Mouse (Mus musculus): ENCODE data around the gene Hivep3. TPM values are rescaled to one million over a fixed set of nuclear protein-coding genes. Genes with fewer than 3 reads are reported as not detected.

Hivep3 gene
- total RNA-seq, 4 experiments from 2014 or later, result 44.8 to 49.2 (median 47.6) TPM

DNA sequence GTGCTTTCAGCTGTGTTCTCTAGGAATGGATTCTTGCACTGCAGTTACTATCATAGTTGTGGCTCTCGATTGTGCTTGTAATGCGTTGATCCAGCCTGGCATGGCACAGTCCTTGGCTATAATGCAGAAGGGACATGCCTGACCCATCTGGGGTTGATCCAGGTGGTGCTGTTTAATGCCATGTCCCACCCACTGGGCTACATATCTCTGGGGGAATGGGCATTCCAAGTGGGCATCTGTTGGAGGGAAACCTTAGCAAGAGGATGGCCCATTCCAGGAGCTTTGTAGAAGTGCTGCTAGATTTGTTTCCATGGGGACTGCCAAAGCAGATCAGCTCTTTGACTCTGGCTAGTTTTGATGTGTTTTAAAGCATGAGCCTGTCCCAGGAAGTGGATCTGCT, 137.9 kb downstream of the Hivep3 start:
- DNase-seq (ENCODE audit: low spot score in 2 of 2), result no peak

DNA sequence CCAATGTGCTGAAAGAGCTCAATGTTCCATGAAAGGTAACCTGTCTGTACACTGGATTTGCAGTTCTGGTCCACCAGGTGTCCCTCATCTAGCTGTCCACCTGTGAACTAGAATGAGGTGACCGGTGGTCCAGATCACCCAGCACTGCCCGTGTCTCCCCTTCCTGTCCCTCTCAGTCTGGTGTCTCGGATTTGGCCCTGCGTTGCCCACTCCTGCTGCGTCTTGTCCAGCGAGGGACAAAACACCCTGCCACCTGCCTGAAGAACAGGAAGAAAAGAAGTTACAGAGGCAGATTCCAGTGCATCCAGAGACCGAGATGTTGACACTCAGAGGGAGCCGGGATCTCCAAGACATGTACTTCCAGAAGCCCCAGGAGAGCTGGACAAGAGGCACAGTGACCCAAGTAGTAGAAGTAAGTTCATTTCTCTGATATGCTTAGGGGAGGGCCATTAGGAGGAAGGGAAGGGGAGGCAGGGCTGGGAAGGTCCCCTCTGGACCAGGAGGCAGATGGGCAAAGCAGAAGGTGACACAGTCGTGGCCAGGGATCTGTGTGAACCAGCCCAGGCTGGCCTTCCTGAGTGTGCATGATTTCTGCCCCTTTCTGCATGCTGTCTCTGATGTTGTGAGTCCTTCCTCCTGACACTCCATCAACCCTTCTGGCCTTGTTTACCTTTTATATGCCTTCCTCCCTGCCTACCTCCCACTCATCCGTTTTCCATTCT, 138.4 kb downstream of the Hivep3 start:
- DNase-seq (ENCODE audit: low spot score in 2 of 2), result no peak

DNA sequence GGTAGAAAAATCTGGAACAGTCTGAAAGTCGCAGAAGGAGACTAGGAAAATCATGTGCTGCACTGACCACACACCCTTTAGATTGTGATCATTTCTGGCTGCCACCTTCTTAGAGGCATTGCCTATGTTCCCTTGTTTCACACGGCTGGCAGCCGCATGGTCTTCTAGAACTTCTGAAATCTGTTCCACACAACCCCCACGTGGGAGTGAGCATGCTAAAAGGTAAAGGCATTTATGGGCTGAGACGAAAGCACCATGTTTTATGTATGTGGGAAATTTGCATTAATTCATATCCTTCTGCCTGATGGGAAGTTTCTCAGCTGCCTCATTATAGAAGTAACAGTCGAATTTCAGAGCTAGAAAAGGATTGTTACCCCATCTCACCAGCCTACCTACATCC, 140.4 kb downstream of the Hivep3 start:
- peak in 1 of 2 experiments; percentile 65 for DNase-seq (ENCODE audit: low spot score in 2 of 2)

DNA sequence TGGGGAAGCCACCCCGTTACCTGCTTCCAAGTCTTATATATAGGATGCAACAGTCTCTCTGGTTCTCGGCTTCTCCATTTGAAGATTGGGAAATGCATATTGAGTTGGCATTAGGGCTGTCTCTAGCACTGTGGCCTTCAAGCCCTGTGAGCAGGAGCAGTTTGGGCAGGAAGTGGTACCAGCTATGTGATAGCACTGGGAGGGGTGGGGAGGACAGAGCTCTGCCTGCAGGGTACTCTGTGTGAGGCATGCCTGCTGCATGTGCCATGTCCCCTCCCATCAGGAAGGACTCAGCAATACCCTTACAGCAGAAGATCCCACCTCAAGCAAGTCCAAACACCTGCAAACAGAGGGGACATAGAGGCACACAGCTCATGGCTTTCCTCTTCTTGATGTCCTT, 142.0 kb downstream of the Hivep3 start:
- DNase-seq (ENCODE audit: low spot score in 2 of 2), result no peak

DNA sequence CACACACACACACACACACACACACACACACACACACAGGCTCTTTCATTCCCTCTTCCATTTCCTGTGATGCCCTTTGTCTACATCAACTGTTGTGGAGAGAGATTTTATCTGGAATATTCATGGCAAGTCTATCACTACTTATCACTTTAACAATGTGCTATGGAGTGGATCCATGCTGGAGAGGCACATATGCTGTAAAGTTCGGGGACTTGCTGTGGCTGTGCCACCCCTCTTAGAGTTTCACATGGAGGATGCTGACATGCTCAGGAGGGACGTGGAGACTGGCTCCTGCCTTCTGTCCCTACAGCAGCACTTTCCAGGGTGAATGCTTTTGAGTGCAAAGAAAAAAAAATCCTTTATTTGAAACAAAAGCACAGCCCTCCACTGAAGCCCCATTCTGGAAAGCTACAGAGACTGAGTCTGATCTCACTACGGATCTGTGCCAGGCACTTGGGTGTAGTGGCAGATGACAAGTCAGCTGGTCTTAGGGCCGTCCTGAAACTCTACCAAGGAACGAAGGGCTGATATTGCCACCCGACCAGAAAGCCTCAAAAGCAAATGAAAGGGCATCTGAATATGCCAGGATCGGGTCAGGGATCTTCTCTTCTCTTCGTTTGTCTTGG, 143.1 kb downstream of the Hivep3 start:
- no peak for DNase-seq (ENCODE audit: low spot score in 2 of 2)

DNA sequence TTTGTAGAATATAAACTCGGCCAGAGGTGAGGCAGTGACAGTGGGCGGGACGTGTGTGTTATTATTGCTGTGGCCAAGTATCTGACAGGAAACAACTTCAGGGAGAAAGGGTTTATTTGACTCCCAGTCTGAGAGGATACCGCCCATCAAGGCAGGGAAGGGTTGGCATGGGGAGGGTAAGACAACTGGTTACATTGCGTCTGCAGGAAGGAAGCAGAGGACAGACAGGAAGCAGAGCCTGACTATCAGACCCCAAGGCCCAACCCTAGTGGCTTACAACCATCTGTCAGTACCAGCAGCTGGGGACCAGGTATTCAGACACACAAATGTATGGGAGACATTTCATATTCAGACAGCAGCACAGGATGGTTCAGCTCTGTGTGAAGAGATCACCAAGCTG, 144.6 kb downstream of the Hivep3 start:
- DNase-seq (ENCODE audit: low spot score in 2 of 2), result no peak

DNA sequence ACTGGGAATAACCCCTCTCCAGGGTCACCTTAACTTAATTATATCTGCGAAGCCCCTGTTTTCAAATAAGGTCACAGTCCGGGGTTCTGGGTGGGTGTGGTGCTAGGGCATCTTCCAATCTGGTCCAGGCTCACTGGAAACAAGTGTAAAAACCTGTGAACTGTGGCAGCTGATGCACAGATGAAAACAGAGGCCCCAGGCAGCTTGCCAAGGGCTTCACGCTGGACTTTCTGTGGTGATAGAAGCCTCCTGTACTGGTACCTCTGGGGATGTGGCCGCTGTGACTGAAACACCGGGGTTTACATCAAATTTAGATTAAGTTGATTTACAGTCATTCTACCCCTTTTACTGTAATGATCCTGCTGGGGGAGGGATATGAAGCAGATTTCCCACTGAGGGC, 146.1 kb downstream of the Hivep3 start:
- no peak for DNase-seq (ENCODE audit: low spot score in 2 of 2)

DNA sequence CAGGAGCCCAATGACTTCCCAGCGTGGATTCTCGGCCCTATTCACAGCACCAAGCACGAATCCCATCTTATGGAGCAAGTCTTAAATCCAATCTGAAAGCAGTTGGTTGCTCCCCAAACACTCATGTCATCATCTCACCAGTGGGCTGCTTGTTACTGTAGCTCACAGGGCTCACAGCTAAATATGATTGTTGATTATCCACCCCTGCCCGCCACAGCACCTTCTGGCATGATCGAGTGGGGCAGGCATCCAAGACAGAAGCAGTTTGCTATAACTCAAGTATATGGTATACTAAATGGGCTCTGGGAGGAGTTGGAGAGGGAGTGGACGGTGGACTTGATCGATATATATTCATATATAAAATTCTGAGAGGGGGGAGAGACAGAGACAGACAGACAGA, 146.7 kb downstream of the Hivep3 start:
- peak in 1 of 2 experiments; percentile 72 for DNase-seq (ENCODE audit: low spot score in 2 of 2)

DNA sequence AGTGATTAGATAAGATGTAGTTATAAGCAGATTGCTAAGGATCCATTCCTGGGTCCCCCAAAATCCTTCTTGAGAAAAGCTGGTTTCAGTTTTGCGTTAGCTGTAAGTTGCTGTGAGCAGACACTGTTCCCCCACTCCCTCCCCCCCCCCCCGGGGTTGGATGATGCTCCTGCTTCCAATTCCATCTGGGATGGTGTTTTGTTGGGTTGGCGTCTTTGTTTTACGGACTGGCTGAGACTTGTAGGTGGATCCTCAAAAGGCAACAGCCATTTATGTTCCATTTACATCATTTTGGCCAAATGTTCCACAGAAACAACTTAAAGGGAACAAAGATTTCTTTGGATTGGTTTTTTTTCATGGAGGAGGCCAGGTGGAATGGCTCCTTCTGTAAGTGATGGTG, 147.7 kb downstream of the Hivep3 start:
- DNase-seq (ENCODE audit: low spot score in 2 of 2), result peak in 1 of 2 experiments; percentile 65

DNA sequence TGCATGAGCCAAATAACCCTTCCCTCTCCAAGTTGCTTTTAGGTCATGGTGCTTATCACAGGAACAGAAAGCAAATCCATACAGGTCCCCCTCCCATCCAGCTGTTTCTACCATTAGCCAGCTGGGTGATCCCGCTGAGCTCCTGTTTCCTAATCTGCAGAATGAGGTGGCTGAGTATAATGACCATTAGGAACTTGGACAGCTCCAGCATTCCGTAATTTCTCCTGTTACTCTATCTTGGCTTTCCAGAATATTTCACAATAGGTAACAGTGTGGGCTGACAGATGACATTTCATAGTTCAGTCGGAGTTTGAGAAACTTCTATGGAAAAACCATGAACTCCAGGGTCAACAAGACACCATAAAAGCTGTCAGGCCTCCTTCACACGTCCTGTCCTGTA, 148.8 kb downstream of the Hivep3 start:
- DNase-seq (ENCODE audit: low spot score in 2 of 2), result no peak

DNA sequence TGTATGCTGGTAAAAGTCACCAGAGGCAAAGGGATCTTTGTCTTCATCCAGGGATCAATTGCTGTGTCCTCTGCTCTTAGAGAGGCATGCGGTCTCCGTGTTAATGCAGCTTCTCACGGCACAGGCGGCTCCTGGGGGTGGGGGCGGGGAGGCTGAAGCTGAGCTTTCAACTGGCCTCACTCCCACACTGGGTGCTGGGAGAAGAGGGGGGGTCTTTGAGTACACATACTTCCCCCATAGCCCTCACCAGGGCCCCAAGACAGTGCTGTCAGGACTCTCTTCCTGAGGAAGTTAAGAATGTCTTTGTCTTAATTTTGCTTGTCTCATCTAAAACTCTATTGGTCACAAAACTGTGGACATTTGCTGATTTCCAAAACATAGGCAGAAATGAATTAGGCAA, 149.2 kb downstream of the Hivep3 start:
- no peak for DNase-seq (ENCODE audit: low spot score in 2 of 2)

DNA sequence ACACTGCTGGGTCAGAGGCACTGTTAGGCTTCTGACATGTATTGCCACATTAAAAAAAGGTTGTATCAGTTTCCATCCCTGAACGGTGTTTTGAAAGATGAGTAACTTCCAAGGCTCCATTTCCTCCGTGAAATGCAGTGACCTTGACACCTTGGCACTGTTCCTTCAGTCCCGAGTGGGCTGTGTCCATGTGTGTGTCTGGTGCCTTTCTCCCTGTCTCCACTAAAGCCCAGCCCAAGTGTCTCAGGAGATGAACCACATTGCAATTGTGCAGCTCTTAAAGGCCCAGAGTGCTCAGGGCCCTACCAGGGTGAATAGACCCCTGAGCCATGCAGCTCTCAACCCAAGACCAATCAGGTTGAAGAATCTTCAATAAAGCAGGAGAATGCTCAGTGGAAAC, 153.0 kb downstream of the Hivep3 start:
- no peak for DNase-seq (ENCODE audit: low spot score in 2 of 2)

DNA sequence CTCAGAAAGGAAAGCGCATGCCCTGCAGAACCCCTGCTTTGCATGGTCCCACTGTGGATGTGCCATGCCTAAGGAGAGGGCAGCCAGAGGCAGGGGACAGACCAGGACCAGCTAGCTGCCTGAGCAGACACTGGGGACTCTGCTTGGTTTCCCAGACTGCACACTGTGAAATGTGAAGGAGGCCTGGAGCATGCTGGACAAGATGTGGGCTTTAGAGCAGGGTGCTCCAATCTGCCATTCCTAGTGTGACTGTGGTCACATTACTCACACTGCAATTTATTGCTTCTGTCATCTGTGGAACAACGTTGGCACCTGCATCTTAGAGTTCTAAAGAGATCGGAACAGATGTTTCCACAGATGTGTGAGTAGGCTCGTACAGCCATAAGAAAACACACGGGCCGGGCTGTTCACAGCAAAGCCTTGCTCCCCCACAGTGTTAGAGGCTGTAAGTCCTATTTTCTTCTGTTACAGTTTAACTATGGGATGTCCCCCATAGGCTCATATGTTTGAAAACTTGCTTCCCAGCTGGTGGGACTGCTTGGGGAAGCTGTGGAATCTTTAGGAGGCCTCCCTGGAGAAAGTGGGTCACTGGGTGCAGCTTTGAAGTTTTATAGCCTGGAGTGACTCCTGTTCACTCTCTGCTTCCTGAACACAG, 154.1 kb downstream of the Hivep3 start:
- no peak for DNase-seq (ENCODE audit: low spot score in 2 of 2)

DNA sequence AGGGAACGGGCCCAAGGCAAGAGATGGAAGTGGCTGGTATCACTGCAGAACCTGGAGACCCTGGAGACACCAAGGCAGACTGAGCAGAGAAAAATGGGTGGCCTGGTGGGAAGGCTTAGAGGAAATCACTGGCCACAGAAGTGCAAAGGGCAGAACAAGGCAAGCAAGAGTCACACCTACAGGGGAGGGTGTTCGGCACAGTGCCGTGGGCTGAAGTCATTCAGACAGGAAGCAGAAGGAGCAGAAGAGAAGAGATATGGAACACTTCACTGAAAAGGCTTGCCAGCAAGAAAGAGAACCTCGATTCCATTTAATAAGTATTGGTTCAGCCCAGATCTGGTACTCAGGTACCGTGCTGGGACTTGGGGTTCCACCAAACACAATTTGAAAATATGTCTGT, 156.2 kb downstream of the Hivep3 start:
- no peak for DNase-seq (ENCODE audit: low spot score in 2 of 2)

DNA sequence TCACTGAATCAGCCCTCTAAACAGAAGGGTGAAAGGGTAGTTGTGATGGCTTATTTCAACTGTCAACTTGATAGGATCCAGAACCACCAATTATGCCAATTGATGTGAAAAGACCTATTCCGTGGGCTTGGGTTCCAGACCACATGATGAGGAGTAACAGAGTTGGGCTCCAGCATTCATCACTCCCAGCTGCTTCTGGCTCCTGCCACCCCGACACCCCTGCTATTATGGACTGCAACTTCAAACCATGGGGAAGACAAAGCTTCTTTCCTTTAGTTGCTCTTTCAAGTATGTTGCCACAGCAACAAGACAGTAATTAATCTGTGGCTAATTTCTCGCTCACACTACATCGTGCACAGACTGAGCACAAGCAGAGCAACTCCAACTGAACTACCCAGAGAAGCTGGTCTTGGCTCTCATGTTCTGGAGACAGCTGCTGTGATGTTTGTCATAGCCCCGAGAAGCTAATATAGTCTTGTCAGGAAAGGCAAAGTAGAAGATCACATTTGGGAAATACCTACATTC, 159.7 kb downstream of the Hivep3 start:
- DNase-seq (ENCODE audit: low spot score in 2 of 2), result no peak

DNA sequence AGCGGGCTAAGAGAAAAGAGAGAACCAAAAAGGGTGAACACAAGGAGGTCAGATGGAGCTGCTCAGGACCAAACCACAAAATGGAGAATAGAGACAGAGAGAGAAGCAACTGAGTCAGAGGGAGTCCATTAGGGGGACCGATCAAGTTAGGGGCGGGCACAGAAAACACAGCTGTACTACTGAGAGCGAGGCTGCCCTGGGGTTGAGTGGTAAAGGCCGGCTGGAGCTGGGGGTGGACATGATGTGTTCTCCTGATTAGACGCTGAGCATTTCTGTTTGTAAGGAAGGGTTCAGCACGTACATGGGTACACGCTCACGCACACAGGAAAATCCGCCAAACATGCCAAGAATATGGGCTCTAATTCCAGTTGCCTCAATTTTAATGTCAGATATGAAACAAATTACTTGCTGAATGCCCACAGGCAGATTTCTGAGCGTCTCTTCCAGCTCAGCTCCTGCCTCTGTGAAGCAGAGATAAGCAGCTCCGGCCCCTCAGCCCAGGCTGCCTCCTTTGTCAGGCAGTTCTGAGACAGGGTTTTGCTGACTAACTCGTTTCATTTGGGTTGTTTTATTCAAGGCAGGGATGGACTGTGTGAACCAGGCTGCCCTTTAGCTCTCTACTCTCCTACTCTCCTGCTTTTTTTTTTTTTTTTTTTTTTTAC, 161.3 kb downstream of the Hivep3 start:
- DNase-seq (ENCODE audit: low spot score in 2 of 2), result no peak

DNA sequence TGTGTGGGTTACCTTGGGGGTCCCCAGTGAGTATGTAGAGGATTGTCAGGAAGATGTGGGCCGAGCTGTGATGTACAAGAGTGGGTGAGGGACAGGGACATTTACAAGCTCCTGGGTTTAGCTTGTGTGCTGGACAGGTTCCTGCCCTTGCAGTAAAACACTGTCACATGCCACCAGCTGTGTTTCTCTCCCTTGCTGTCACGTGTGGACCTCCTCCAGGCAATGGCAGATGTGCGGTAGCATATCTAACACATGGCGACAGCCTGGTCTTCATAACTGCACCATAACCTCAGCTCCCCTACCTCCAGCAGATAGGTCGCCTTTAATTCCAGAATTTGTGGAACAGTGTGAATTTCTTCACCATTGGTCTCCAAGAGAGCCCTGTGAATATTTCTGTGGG, 161.9 kb downstream of the Hivep3 start:
- DNase-seq (ENCODE audit: low spot score in 2 of 2), result no peak

DNA sequence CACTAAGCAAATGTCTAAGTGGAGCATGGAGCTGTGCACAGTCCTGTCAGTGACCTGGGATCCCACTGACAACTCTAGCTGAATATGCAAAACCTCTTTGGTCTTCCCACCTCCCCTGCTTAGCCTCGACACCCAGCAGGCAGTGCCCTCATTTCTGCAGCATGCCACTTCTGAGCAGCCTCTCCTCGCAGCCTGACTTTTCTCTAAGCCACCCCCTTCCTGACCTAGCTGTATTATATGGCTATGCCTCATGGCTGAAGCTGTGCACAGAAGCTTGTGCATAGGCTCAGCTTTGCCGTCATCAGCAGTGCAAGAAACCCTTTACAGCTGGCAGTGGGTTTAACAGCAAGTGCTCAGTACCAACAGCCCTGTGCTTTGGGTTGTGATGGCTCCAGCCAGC, 163.0 kb downstream of the Hivep3 start:
- DNase-seq (ENCODE audit: low spot score in 2 of 2), result no peak

DNA sequence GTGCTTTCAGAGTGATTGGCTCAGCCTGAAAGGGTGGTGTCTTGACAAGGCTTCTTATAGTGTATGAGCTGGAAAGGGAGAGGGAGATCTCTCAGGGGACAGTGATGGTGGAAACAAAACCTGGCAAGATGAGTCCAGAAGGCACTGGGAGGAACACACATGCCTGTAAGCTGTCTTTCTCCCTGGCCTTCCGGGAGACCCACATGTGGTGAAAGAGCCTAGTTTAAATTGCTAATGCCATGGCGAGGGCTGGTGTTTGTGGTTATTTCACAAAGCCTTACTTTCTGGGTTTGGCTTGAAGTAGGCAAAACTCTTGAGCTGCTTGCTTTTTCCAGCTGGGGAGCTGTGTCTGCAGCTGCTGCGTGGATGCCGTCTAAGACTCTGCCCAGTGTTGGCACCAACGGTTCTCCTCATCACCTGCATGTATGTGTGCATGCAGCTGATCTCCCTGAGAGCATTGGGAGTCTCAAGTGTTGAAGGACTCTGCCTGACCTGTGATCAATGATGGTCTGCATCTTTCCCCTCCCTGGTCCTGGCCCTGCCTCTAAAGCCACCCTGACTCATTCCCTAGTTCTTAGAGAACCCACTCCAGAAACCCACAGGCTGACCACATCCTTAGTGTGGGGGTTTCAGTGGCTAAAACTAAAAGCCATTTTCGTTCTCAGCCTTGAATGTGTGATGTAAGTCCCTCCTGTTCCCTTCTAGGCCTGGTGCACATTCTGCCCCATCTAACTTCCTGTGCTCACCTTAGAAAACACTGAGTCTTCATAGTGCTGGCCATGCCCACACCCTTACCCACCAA, 163.7 kb downstream of the Hivep3 start:
- no peak for DNase-seq (ENCODE audit: low spot score in 2 of 2)

DNA sequence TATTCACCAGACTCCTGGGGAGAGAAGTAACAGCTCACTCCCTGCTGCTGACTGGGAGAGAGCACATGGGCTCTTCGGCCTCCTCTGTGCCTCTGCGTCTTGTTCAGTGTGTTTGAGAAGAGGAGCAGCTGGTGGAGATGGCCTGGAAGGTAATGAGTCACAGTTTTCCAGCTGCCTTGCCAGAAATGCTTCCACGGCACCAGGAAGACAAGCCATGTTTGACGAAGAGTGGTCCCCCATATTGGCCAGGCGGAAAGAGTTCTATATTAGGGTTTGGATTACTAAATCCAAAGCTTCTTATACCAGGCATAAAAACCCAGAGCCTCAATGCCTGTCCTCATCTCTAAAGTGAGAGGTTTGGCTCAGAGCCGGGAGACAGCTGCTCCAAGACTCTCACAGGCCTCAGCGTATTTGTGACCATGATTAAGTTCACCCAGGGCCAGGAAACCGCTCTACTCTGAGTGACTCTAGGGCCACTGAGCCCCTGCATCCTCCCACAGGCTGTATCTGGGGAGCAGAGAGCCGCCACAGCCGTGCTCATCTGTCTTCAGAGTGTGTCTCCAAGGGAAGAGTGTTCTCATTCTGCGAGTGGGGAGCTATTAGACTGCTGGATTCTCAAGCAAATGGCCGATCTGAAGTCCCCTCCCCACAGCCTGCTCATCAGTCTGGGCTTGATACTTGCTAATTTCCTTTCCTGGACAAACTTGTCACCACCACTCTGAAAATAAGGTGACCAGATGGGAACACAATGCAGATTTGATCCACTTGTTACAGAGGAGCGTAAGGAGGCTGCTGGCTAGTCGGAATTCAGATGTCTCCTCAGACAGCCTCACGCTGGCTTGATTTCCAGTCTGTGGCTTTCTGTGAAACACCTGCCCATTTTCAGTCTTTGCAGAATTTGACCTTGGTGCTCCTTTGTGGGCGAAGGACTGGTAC, 168.2 kb downstream of the Hivep3 start:
- DNase-seq (ENCODE audit: low spot score in 2 of 2), result peak in 1 of 2 experiments; percentile 82

Measured in left cerebral cortex, adult 8-10 months (tissue).